Mouse (Mus musculus) liver, postnatal 0 days (tissue): ENCODE measurements at regions not wholly inside any gene's neighbourhood (a gene's known extent, or its start where the extent isn't known, plus 50 kb on each side); places are given as distances from the start of the nearest gene placed in this dataset.

ENCODE experiments used
- CTCF ChIP-seq: sonication (generic); IDR thresholded peaks from 2 replicates; pipeline ENCODE4 v1.5.1; 2016; ENCODE audit warnings: antibody characterized with exemption, low read depth
- EP300 ChIP-seq: IDR thresholded peaks from 2 replicates; pipeline ENCODE4 v1.6.1; 2016; ENCODE audit warnings: antibody characterized with exemption, low read depth, mild to moderate bottlenecking

DNA sequence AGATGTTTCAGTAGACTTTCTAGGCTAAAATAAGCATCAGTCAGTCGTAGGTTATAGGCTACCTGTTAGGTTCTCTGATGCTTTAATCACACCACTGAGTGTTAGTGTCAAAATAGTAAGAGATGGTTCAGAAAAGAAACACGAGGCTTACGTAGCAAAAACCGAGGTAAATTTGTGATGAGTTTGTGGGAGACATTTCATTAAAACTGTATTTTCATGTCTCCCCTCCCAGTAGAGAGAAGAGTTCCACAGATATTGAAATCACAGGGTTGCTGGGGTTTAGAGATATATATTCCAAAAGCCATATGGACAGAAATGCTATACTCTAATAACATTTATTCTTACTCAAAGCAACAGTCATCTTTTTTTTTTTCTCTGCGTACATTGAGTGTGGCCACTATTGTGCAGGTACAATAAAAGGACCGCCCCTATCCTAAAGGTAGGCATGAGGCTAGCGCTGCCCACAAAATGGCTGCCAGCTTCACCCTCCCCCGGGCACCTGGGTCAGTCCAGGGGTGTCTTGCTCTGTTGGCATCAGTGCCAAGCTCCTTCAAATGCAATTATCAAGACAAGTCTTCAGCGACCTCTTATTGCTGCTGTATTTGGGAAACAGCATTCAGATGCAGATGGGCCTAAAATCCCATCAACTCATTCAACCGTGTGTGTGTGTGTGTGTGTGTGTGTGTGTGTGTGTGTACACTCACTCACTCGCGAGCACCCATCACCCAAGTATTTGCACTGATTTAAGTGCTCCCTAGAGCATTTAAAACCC is 147.4 kb upstream of the Lef1 start:
- TF ChIP-seq EP300 (no peak), CTCF (no peak)
